Mouse (Mus musculus): ENCODE results near the gene R3hdml. TPM values are rescaled to one million over a fixed set of nuclear protein-coding genes. Genes with fewer than 3 reads are reported as not detected.
A peak's percentile ranks its signal among the peaks of the same experiment; 100 is the strongest.

Gene R3hdml
- polyA plus RNA-seq, 1 experiment from 2014 or later = 0.16 TPM

- peaks cover 7% of the 10 kb centered on the region; the same call in 1 of the 2 replicates for H3K27me3 ChIP-seq (replicated peaks; ENCODE audit: control insufficient read depth, insufficient read depth, low read length)
- ATAC-seq (replicated peaks; ENCODE audit: low FRiP score, low TSS enrichment, low read depth) (0 out of 2 replicates have a peak, but pooled peaks have one; percentile 13), DNase-seq (ENCODE audit: low spot score) (no peak)
- no peaks in the 10 kb centered on the region for H3K36me3 ChIP-seq (ENCODE audit: control insufficient read depth, insufficient read depth, low read length)
- H3K27ac ChIP-seq (ENCODE audit: low read depth) = no peak overlapping the region
- no peak overlapping the region for H3K4me2 ChIP-seq (ENCODE audit: low read length)
- no peak overlapping the region for H3K9ac ChIP-seq (ENCODE audit: low read length)
- WGBS = 57% methylated on average over 18 of the region's 18 CpGs
- H3K4me1 ChIP-seq (replicated peaks; ENCODE audit: control insufficient read depth, insufficient read depth, low read length) = peaks cover 6% of the 10 kb centered on the region
- H3K9me3 ChIP-seq (ENCODE audit: control insufficient read depth, low read length) = no peaks in the 10 kb centered on the region
- H3K4me3 ChIP-seq (ENCODE audit: low read depth, low read length) = no peak overlapping the region
Observed at GRCm38 (mm10) chr2:163480191-163480825, 11.8 kb upstream of the R3hdml start.

GRCm38 (mm10) chr2:163481539-163482029 is 10.5 kb upstream of the R3hdml start:
- no peaks in the 10 kb centered on the region for H3K36me3 ChIP-seq (ENCODE audit: control insufficient read depth, insufficient read depth, low read length)
- peak; percentile 74 for DNase-seq (ENCODE audit: low spot score)
- H3K27ac ChIP-seq (ENCODE audit: low read depth) = no peak overlapping the region
- peak overlapping the region; percentile 45 for H3K4me2 ChIP-seq (ENCODE audit: low read length)
- H3K9ac ChIP-seq (ENCODE audit: low read length) = no peak overlapping the region
- ATAC-seq (replicated peaks; ENCODE audit: low FRiP score, low TSS enrichment, low read depth) = peak; percentile 61; the same call in 1 of the 2 replicates
- WGBS = 1% methylated on average over 21 of the region's 21 CpGs
- H3K27me3 ChIP-seq (replicated peaks; ENCODE audit: control insufficient read depth, insufficient read depth, low read length) = peaks cover 7% of the 10 kb centered on the region; the same call in 1 of the 2 replicates
- H3K4me3 ChIP-seq (ENCODE audit: low read depth, low read length) = peak overlapping the region; percentile 17
- peaks cover 6% of the 10 kb centered on the region for H3K4me1 ChIP-seq (replicated peaks; ENCODE audit: control insufficient read depth, insufficient read depth, low read length)
- H3K9me3 ChIP-seq (ENCODE audit: control insufficient read depth, low read length) = no peaks in the 10 kb centered on the region

GRCm38 (mm10) chr2:163487360-163487759 is 4.8 kb upstream of the R3hdml start:
- Histone ChIP-seq H3K27ac (ENCODE audit: low read depth) (no peak overlapping the region), H3K27me3 (replicated peaks; ENCODE audit: control insufficient read depth, insufficient read depth, low read length) (0 out of 2 replicates have a peak, but pooled peaks cover 3% of the 10 kb centered on the region), H3K4me3 (ENCODE audit: low read depth, low read length) (no peak overlapping the region), H3K4me2 (ENCODE audit: low read length) (no peak overlapping the region), H3K4me1 (replicated peaks; ENCODE audit: control insufficient read depth, insufficient read depth, low read length) (no peaks in the 10 kb centered on the region), H3K36me3 (ENCODE audit: control insufficient read depth, insufficient read depth, low read length) (no peaks in the 10 kb centered on the region), H3K9ac (ENCODE audit: low read length) (no peak overlapping the region), H3K9me3 (ENCODE audit: control insufficient read depth, low read length) (no peaks in the 10 kb centered on the region)
- 94% methylated on average over 3 of the region's 3 CpGs for WGBS
- no peak for DNase-seq (ENCODE audit: low spot score)
- ATAC-seq (replicated peaks; ENCODE audit: low FRiP score, low TSS enrichment, low read depth) = no peak

- no peak overlapping the region for H3K27ac ChIP-seq (ENCODE audit: low read depth)
- no peak overlapping the region for H3K9ac ChIP-seq (ENCODE audit: low read length)
- no peak overlapping the region for H3K4me3 ChIP-seq (ENCODE audit: low read depth, low read length)
- H3K36me3 ChIP-seq (ENCODE audit: control insufficient read depth, insufficient read depth, low read length) = no peaks in the 10 kb centered on the region
- ATAC-seq (replicated peaks; ENCODE audit: low FRiP score, low TSS enrichment, low read depth) = no peak
- no peaks in the 10 kb centered on the region for H3K27me3 ChIP-seq (replicated peaks; ENCODE audit: control insufficient read depth, insufficient read depth, low read length)
- H3K4me1 ChIP-seq (replicated peaks; ENCODE audit: control insufficient read depth, insufficient read depth, low read length) = peaks cover 14% of the 10 kb centered on the region
- DNase-seq (ENCODE audit: low spot score) = no peak
- H3K9me3 ChIP-seq (ENCODE audit: control insufficient read depth, low read length) = no peaks in the 10 kb centered on the region
- WGBS = 63% methylated on average over 5 of the region's 5 CpGs
- no peak overlapping the region for H3K4me2 ChIP-seq (ENCODE audit: low read length)
Observed at GRCm38 (mm10) chr2:163489725-163490291, 2.3 kb upstream of the R3hdml start.

- DNase-seq (ENCODE audit: low spot score) (no peak), ATAC-seq (replicated peaks; ENCODE audit: low FRiP score, low TSS enrichment, low read depth) (no peak)
- Histone ChIP-seq H3K9me3 (ENCODE audit: control insufficient read depth, low read length) (no peaks in the 10 kb centered on the region), H3K4me3 (ENCODE audit: low read depth, low read length) (no peak overlapping the region), H3K4me2 (ENCODE audit: low read length) (no peak overlapping the region), H3K9ac (ENCODE audit: low read length) (no peak overlapping the region), H3K27me3 (replicated peaks; ENCODE audit: control insufficient read depth, insufficient read depth, low read length) (no peaks in the 10 kb centered on the region), H3K4me1 (replicated peaks; ENCODE audit: control insufficient read depth, insufficient read depth, low read length) (peaks cover 14% of the 10 kb centered on the region), H3K36me3 (ENCODE audit: control insufficient read depth, insufficient read depth, low read length) (no peaks in the 10 kb centered on the region), H3K27ac (ENCODE audit: low read depth) (no peak overlapping the region)
- 93% methylated on average over 17 of the region's 17 CpGs for WGBS
Observed at GRCm38 (mm10) chr2:163490656-163491055, 1.5 kb upstream of the R3hdml start.

GRCm38 (mm10) chr2:163491351-163491750 is 767 bp upstream of the R3hdml start:
- no peak for ATAC-seq (replicated peaks; ENCODE audit: low FRiP score, low TSS enrichment, low read depth)
- H3K4me3 ChIP-seq (ENCODE audit: low read depth, low read length) = no peak overlapping the region
- H3K27ac ChIP-seq (ENCODE audit: low read depth) = no peak overlapping the region
- 61% methylated on average over 7 of the region's 7 CpGs for WGBS
- H3K4me2 ChIP-seq (ENCODE audit: low read length) = no peak overlapping the region
- H3K36me3 ChIP-seq (ENCODE audit: control insufficient read depth, insufficient read depth, low read length) = no peaks in the 10 kb centered on the region
- DNase-seq (ENCODE audit: low spot score) = no peak
- no peaks in the 10 kb centered on the region for H3K9me3 ChIP-seq (ENCODE audit: control insufficient read depth, low read length)
- H3K4me1 ChIP-seq (replicated peaks; ENCODE audit: control insufficient read depth, insufficient read depth, low read length) = peaks cover 14% of the 10 kb centered on the region
- H3K27me3 ChIP-seq (replicated peaks; ENCODE audit: control insufficient read depth, insufficient read depth, low read length) = no peaks in the 10 kb centered on the region
- H3K9ac ChIP-seq (ENCODE audit: low read length) = no peak overlapping the region

- WGBS = 41% methylated on average over 5 of the region's 5 CpGs
- Histone ChIP-seq H3K27me3 (replicated peaks; ENCODE audit: control insufficient read depth, insufficient read depth, low read length) (no peaks in the 10 kb centered on the region), H3K4me1 (replicated peaks; ENCODE audit: control insufficient read depth, insufficient read depth, low read length) (peaks cover 14% of the 10 kb centered on the region), H3K27ac (ENCODE audit: low read depth) (no peak overlapping the region), H3K9ac (ENCODE audit: low read length) (no peak overlapping the region), H3K4me2 (ENCODE audit: low read length) (no peak overlapping the region), H3K9me3 (ENCODE audit: control insufficient read depth, low read length) (no peaks in the 10 kb centered on the region), H3K4me3 (ENCODE audit: low read depth, low read length) (no peak overlapping the region), H3K36me3 (ENCODE audit: control insufficient read depth, insufficient read depth, low read length) (no peaks in the 10 kb centered on the region)
- DNase-seq (ENCODE audit: low spot score) (no peak), ATAC-seq (replicated peaks; ENCODE audit: low FRiP score, low TSS enrichment, low read depth) (no peak)
Observed at GRCm38 (mm10) chr2:163493031-163493430, 913 bp downstream of the R3hdml start.

- Histone ChIP-seq H3K4me2 (ENCODE audit: low read length) (no peak overlapping the region), H3K27ac (ENCODE audit: low read depth) (no peak overlapping the region), H3K9me3 (ENCODE audit: control insufficient read depth, low read length) (no peaks in the 10 kb centered on the region), H3K9ac (ENCODE audit: low read length) (no peak overlapping the region), H3K4me3 (ENCODE audit: low read depth, low read length) (no peak overlapping the region), H3K27me3 (replicated peaks; ENCODE audit: control insufficient read depth, insufficient read depth, low read length) (no peaks in the 10 kb centered on the region), H3K4me1 (replicated peaks; ENCODE audit: control insufficient read depth, insufficient read depth, low read length) (peaks cover 14% of the 10 kb centered on the region), H3K36me3 (ENCODE audit: control insufficient read depth, insufficient read depth, low read length) (no peaks in the 10 kb centered on the region)
- DNase-seq (ENCODE audit: low spot score) (no peak), ATAC-seq (replicated peaks; ENCODE audit: low FRiP score, low TSS enrichment, low read depth) (no peak)
- 12% methylated on average over 5 of the region's 5 CpGs for WGBS
Observed at GRCm38 (mm10) chr2:163493976-163494375, 1.9 kb downstream of the R3hdml start.

- DNase-seq (ENCODE audit: low spot score) (no peak), ATAC-seq (replicated peaks; ENCODE audit: low FRiP score, low TSS enrichment, low read depth) (no peak)
- H3K9ac ChIP-seq (ENCODE audit: low read length) = no peak overlapping the region
- H3K4me2 ChIP-seq (ENCODE audit: low read length) = no peak overlapping the region
- 32% methylated on average over 6 of the region's 6 CpGs for WGBS
- H3K27ac ChIP-seq (ENCODE audit: low read depth) = no peak overlapping the region
- H3K27me3 ChIP-seq (replicated peaks; ENCODE audit: control insufficient read depth, insufficient read depth, low read length) = no peaks in the 10 kb centered on the region
- no peaks in the 10 kb centered on the region for H3K9me3 ChIP-seq (ENCODE audit: control insufficient read depth, low read length)
- no peaks in the 10 kb centered on the region for H3K36me3 ChIP-seq (ENCODE audit: control insufficient read depth, insufficient read depth, low read length)
- H3K4me1 ChIP-seq (replicated peaks; ENCODE audit: control insufficient read depth, insufficient read depth, low read length) = peaks cover 14% of the 10 kb centered on the region
- no peak overlapping the region for H3K4me3 ChIP-seq (ENCODE audit: low read depth, low read length)
Observed at GRCm38 (mm10) chr2:163494456-163494855, 2.3 kb downstream of the R3hdml start.

Data from intestine, embryonic 14.5 days (tissue).